Mouse (Mus musculus): Measurements from ENCODE around the gene Wnt5b. TPM values are rescaled to one million over a fixed set of nuclear protein-coding genes. Genes with fewer than 3 reads are reported as not detected.

Wnt5b gene
- total and polyA plus RNA-seq, 2 experiments from 2014 or later = 4.3 to 5.3 TPM

- Histone ChIP-seq H3K27ac (ENCODE audit: low read depth) (no peak overlapping the region), H3K9me3 (replicated peaks; ENCODE audit: control insufficient read depth, low read length) (no peaks in the 10 kb centered on the region; the same call in 1 of the 2 replicates)
- no peak for DNase-seq (ENCODE audit: low spot score)
Measured at GRCm38 (mm10) chr6:119521931-119522391, 22.2 kb downstream of the Wnt5b start.

GRCm38 (mm10) chr6:119521482-119521900 is 22.7 kb downstream of the Wnt5b start:
- peak; percentile 35 for DNase-seq (ENCODE audit: low spot score)
- TF ChIP-seq CTCF (IDR thresholded peaks at IDR 0.05; ENCODE audit: low read depth) (peak; percentile 51), EP300 (IDR thresholded peaks at IDR 0.05; ENCODE audit: low read depth) (no peak)
- Histone ChIP-seq H3K9me3 (replicated peaks; ENCODE audit: control insufficient read depth, low read length) (no peaks in the 10 kb centered on the region; the same call in 1 of the 2 replicates), H3K4me1 (ENCODE audit: control insufficient read depth, insufficient read depth) (peaks cover 5% of the 10 kb centered on the region; the same call in 1 of the 2 replicates), H3K27ac (ENCODE audit: low read depth) (no peak overlapping the region), H3K9ac (replicated peaks; ENCODE audit: low read depth, low read length) (no peak overlapping the region), H3K4me3 (ENCODE audit: low read depth, low read length) (no peak overlapping the region), H3K4me2 (ENCODE audit: low read depth, low read length) (no peak overlapping the region), H3K27me3 (ENCODE audit: control insufficient read depth, insufficient read depth, low read length) (no peaks in the 10 kb centered on the region), H3K36me3 (replicated peaks; ENCODE audit: control insufficient read depth, insufficient read depth, low read length) (no peaks in the 10 kb centered on the region)
- WGBS = 57% methylated on average over 3 of the region's 3 CpGs
- peak; percentile 41; the same call in 1 of the 2 replicates for ATAC-seq (ENCODE audit: insufficient read depth, low read depth)

More at GRCm38 (mm10) chr6:119521931-119522391, 22.2 kb downstream of the Wnt5b start:
- 42% methylated on average over 3 of the region's 3 CpGs for WGBS
- Histone ChIP-seq H3K36me3 (replicated peaks; ENCODE audit: control insufficient read depth, insufficient read depth, low read length) (no peaks in the 10 kb centered on the region), H3K9ac (replicated peaks; ENCODE audit: low read depth, low read length) (no peak overlapping the region), H3K4me1 (ENCODE audit: control insufficient read depth, insufficient read depth) (peaks cover 7% of the 10 kb centered on the region; the same call in 1 of the 2 replicates), H3K27me3 (ENCODE audit: control insufficient read depth, insufficient read depth, low read length) (no peaks in the 10 kb centered on the region), H3K4me3 (ENCODE audit: low read depth, low read length) (no peak overlapping the region), H3K4me2 (ENCODE audit: low read depth, low read length) (no peak overlapping the region)
- ATAC-seq (ENCODE audit: insufficient read depth, low read depth) = no peak
- TF ChIP-seq CTCF (IDR thresholded peaks at IDR 0.05; ENCODE audit: low read depth) = no peak
- TF ChIP-seq EP300 (IDR thresholded peaks at IDR 0.05; ENCODE audit: low read depth) = no peak

- H3K36me3 ChIP-seq (replicated peaks; ENCODE audit: control insufficient read depth, insufficient read depth, low read length) = no peaks in the 10 kb centered on the region
- no peaks in the 10 kb centered on the region for H3K27me3 ChIP-seq (ENCODE audit: control insufficient read depth, insufficient read depth, low read length)
- H3K27ac ChIP-seq (ENCODE audit: low read depth) = no peak overlapping the region; the same call in 1 of the 2 replicates
- ATAC-seq (ENCODE audit: insufficient read depth, low read depth) (no peak), DNase-seq (ENCODE audit: low spot score) (no peak)
- H3K9ac ChIP-seq (replicated peaks; ENCODE audit: low read depth, low read length) = no peak overlapping the region
- WGBS = 21% methylated on average over 9 of the region's 9 CpGs
- H3K4me1 ChIP-seq (ENCODE audit: control insufficient read depth, insufficient read depth) = peaks cover 5% of the 10 kb centered on the region; the same call in 1 of the 2 replicates
- TF ChIP-seq CTCF (IDR thresholded peaks at IDR 0.05; ENCODE audit: low read depth) (no peak), EP300 (IDR thresholded peaks at IDR 0.05; ENCODE audit: low read depth) (no peak)
- no peak overlapping the region for H3K4me2 ChIP-seq (ENCODE audit: low read depth, low read length)
- H3K9me3 ChIP-seq (replicated peaks; ENCODE audit: control insufficient read depth, low read length) = no peaks in the 10 kb centered on the region; the same call in 1 of the 2 replicates
- no peak overlapping the region for H3K4me3 ChIP-seq (ENCODE audit: low read depth, low read length)
Measured at GRCm38 (mm10) chr6:119520731-119521130, 23.4 kb downstream of the Wnt5b start.

GRCm38 (mm10) chr6:119514085-119514484 is 30.1 kb downstream of the Wnt5b start:
- no peaks in the 10 kb centered on the region; the same call in 1 of the 2 replicates for H3K9me3 ChIP-seq (replicated peaks; ENCODE audit: control insufficient read depth, low read length)
- H3K4me3 ChIP-seq (ENCODE audit: low read depth, low read length) = no peak overlapping the region
- DNase-seq (ENCODE audit: low spot score) = peak; percentile 32
- H3K27me3 ChIP-seq (ENCODE audit: control insufficient read depth, insufficient read depth, low read length) = no peaks in the 10 kb centered on the region
- H3K27ac ChIP-seq (ENCODE audit: low read depth) = no peak overlapping the region
- no peak for ATAC-seq (ENCODE audit: insufficient read depth, low read depth)
- H3K9ac ChIP-seq (replicated peaks; ENCODE audit: low read depth, low read length) = no peak overlapping the region
- WGBS = 31% methylated on average over 7 of the region's 7 CpGs
- H3K4me2 ChIP-seq (ENCODE audit: low read depth, low read length) = no peak overlapping the region
- no peaks in the 10 kb centered on the region for H3K36me3 ChIP-seq (replicated peaks; ENCODE audit: control insufficient read depth, insufficient read depth, low read length)
- TF ChIP-seq CTCF (IDR thresholded peaks at IDR 0.05; ENCODE audit: low read depth) (no peak), EP300 (IDR thresholded peaks at IDR 0.05; ENCODE audit: low read depth) (no peak)
- H3K4me1 ChIP-seq (ENCODE audit: control insufficient read depth, insufficient read depth) = peaks cover 19% of the 10 kb centered on the region; the same call in 1 of the 2 replicates

- Histone ChIP-seq H3K4me3 (ENCODE audit: low read depth, low read length) (no peak overlapping the region), H3K4me1 (ENCODE audit: control insufficient read depth, insufficient read depth) (peaks cover 23% of the 10 kb centered on the region; the same call in 1 of the 2 replicates), H3K36me3 (replicated peaks; ENCODE audit: control insufficient read depth, insufficient read depth, low read length) (no peaks in the 10 kb centered on the region), H3K9me3 (replicated peaks; ENCODE audit: control insufficient read depth, low read length) (no peaks in the 10 kb centered on the region; the same call in 1 of the 2 replicates), H3K27me3 (ENCODE audit: control insufficient read depth, insufficient read depth, low read length) (no peaks in the 10 kb centered on the region), H3K4me2 (ENCODE audit: low read depth, low read length) (no peak overlapping the region), H3K9ac (replicated peaks; ENCODE audit: low read depth, low read length) (no peak overlapping the region), H3K27ac (ENCODE audit: low read depth) (no peak overlapping the region)
- WGBS = 79% methylated on average over 5 of the region's 5 CpGs
- DNase-seq (ENCODE audit: low spot score) (no peak), ATAC-seq (ENCODE audit: insufficient read depth, low read depth) (no peak)
- TF ChIP-seq EP300 (IDR thresholded peaks at IDR 0.05; ENCODE audit: low read depth) = no peak
- no peak for TF ChIP-seq CTCF (IDR thresholded peaks at IDR 0.05; ENCODE audit: low read depth)
Measured at GRCm38 (mm10) chr6:119513452-119513851, 30.7 kb downstream of the Wnt5b start.

- H3K27ac ChIP-seq (ENCODE audit: low read depth) = no peak overlapping the region
- no peak for DNase-seq (ENCODE audit: low spot score)
- H3K4me2 ChIP-seq (ENCODE audit: low read depth, low read length) = no peak overlapping the region
- H3K4me3 ChIP-seq (ENCODE audit: low read depth, low read length) = no peak overlapping the region
- peaks cover 26% of the 10 kb centered on the region; the same call in 1 of the 2 replicates for H3K4me1 ChIP-seq (ENCODE audit: control insufficient read depth, insufficient read depth)
- no peaks in the 10 kb centered on the region; the same call in 1 of the 2 replicates for H3K9me3 ChIP-seq (replicated peaks; ENCODE audit: control insufficient read depth, low read length)
- TF ChIP-seq CTCF (IDR thresholded peaks at IDR 0.05; ENCODE audit: low read depth) (no peak), EP300 (IDR thresholded peaks at IDR 0.05; ENCODE audit: low read depth) (no peak)
- 85% methylated on average over 11 of the region's 11 CpGs for WGBS
- H3K36me3 ChIP-seq (replicated peaks; ENCODE audit: control insufficient read depth, insufficient read depth, low read length) = no peaks in the 10 kb centered on the region
- H3K9ac ChIP-seq (replicated peaks; ENCODE audit: low read depth, low read length) = no peak overlapping the region
- ATAC-seq (ENCODE audit: insufficient read depth, low read depth) = no peak
- H3K27me3 ChIP-seq (ENCODE audit: control insufficient read depth, insufficient read depth, low read length) = no peaks in the 10 kb centered on the region
Measured at GRCm38 (mm10) chr6:119512701-119513100, 31.4 kb downstream of the Wnt5b start.
